Mouse (Mus musculus): ENCODE measurements at regions not wholly inside any gene's neighbourhood (a gene's known extent, or its start where the extent isn't known, plus 50 kb on each side); places are given as distances from the start of the nearest gene placed in this dataset.

DNA sequence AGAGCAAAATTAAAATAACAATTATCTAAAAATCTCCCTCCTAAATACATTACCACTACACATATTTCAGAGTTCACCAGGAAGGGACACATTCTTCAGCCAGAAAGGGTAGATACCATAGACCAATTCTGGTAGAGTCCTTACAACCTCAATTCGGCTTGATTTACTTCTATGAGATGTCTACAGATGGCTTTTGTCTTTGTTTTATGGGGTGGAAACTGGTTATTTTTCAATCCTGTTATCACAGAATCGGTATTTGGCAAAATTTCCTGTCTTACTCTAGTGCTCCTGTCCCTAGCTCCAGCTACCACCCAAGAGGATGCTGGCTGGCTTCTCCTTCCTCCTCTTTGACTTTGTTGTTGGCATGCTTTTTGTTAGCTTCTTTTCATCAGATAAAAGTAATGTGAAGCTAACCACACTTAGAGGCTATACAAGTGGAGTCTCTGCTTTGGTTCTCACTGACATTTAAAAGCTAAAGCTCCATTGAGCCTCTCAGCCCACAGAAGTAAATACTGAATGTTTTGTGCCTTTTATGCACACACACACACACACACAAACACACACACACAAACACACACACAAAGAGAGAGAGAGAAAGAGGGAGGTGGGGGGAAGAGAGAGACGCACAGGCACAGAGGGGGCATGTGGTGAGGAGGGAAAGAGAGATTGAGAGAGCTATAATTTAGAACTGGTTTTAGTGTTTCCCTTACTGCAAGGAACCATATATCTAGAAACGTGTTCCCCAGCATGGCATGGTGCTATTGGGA is 109.1 kb downstream of the Gm815 start:
- no peaks in the 10 kb centered on the region for H3K27me3 ChIP-seq (replicated peaks; ENCODE audit: control insufficient read depth, insufficient read depth, low read length)
- H3K27ac ChIP-seq (ENCODE audit: low read depth, low read length) = no peak overlapping the region
- no peaks in the 10 kb centered on the region for H3K36me3 ChIP-seq (ENCODE audit: control insufficient read depth, insufficient read depth, low read length)
- DNase-seq (ENCODE audit: low spot score) (peak; percentile 4), ATAC-seq (no peak)
- no peak overlapping the region for H3K4me3 ChIP-seq (ENCODE audit: low read depth, low read length)
- no peaks in the 10 kb centered on the region for H3K4me1 ChIP-seq (ENCODE audit: control insufficient read depth, insufficient read depth, low read length)
- H3K9me3 ChIP-seq (replicated peaks; ENCODE audit: control insufficient read depth, low read length) = no peaks in the 10 kb centered on the region
- 51% methylated on average over 4 of the region's 4 CpGs for WGBS
- H3K9ac ChIP-seq (ENCODE audit: low read length) = no peak overlapping the region
- H3K4me2 ChIP-seq (ENCODE audit: low read length) = no peak overlapping the region

DNA sequence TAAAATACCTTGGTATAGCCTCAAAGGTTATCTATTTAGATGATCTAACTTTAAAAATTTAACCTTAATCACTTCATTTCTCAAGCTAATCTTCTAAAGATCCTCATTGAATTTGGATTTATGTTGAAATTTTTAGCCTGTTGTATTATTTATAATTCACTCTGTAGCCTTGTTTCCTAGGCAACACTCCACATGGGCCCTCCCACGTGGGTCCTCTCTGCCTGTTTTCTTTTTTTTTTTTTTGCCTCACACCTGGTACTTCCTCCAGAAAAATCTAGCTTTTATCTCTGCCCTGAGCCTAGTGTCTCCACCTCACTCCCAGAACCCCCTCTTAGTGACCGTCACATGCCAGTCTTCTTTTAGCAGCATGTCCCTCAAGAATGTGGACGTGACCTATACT is 113.9 kb downstream of the Gm815 start:
- no peaks in the 10 kb centered on the region for H3K36me3 ChIP-seq (ENCODE audit: control insufficient read depth, insufficient read depth, low read length)
- no peaks in the 10 kb centered on the region for H3K4me1 ChIP-seq (ENCODE audit: control insufficient read depth, insufficient read depth, low read length)
- no peaks in the 10 kb centered on the region for H3K27me3 ChIP-seq (replicated peaks; ENCODE audit: control insufficient read depth, insufficient read depth, low read length)
- DNase-seq (ENCODE audit: low spot score) = peak; percentile 27
- H3K9ac ChIP-seq (ENCODE audit: low read length) = no peak overlapping the region
- H3K4me2 ChIP-seq (ENCODE audit: low read length) = no peak overlapping the region
- H3K9me3 ChIP-seq (replicated peaks; ENCODE audit: control insufficient read depth, low read length) = no peaks in the 10 kb centered on the region
- 76% methylated on average over 3 of the region's 3 CpGs for WGBS
- no peak overlapping the region for H3K4me3 ChIP-seq (ENCODE audit: low read depth, low read length)
- no peak for ATAC-seq
- H3K27ac ChIP-seq (ENCODE audit: low read depth, low read length) = no peak overlapping the region

- Histone ChIP-seq H3K27me3 (replicated peaks; ENCODE audit: control insufficient read depth, insufficient read depth, low read length) (no peaks in the 10 kb centered on the region), H3K9ac (ENCODE audit: low read length) (no peak overlapping the region), H3K27ac (ENCODE audit: low read depth, low read length) (no peak overlapping the region), H3K4me1 (ENCODE audit: control insufficient read depth, insufficient read depth, low read length) (no peaks in the 10 kb centered on the region), H3K36me3 (ENCODE audit: control insufficient read depth, insufficient read depth, low read length) (no peaks in the 10 kb centered on the region), H3K4me2 (ENCODE audit: low read length) (no peak overlapping the region), H3K4me3 (ENCODE audit: low read depth, low read length) (no peak overlapping the region), H3K9me3 (replicated peaks; ENCODE audit: control insufficient read depth, low read length) (no peaks in the 10 kb centered on the region)
- 86% methylated on average over 3 of the region's 3 CpGs for WGBS
- DNase-seq (ENCODE audit: low spot score) = no peak
- ATAC-seq = no peak
Measured at GRCm38 (mm10) chr19:27021930-27022329, 136.2 kb downstream of the Gm815 start.

- Histone ChIP-seq H3K9me3 (replicated peaks; ENCODE audit: control insufficient read depth, low read length) (no peaks in the 10 kb centered on the region), H3K27ac (ENCODE audit: low read depth, low read length) (no peak overlapping the region), H3K4me1 (ENCODE audit: control insufficient read depth, insufficient read depth, low read length) (no peaks in the 10 kb centered on the region), H3K36me3 (ENCODE audit: control insufficient read depth, insufficient read depth, low read length) (no peaks in the 10 kb centered on the region), H3K4me3 (ENCODE audit: low read depth, low read length) (no peak overlapping the region), H3K4me2 (ENCODE audit: low read length) (no peak overlapping the region), H3K27me3 (replicated peaks; ENCODE audit: control insufficient read depth, insufficient read depth, low read length) (no peaks in the 10 kb centered on the region), H3K9ac (ENCODE audit: low read length) (no peak overlapping the region)
- ATAC-seq (no peak), DNase-seq (ENCODE audit: low spot score) (no peak)
- WGBS = 85% methylated on average over 5 of the region's 5 CpGs
Measured at GRCm38 (mm10) chr19:27022917-27023316, 137.2 kb downstream of the Gm815 start.

- no peak overlapping the region for H3K4me3 ChIP-seq (ENCODE audit: low read depth, low read length)
- ATAC-seq = no peak
- no peak overlapping the region for H3K9ac ChIP-seq (ENCODE audit: low read length)
- WGBS = 88% methylated on average over 1 of the region's 1 CpGs
- DNase-seq (ENCODE audit: low spot score) = no peak
- H3K27me3 ChIP-seq (replicated peaks; ENCODE audit: control insufficient read depth, insufficient read depth, low read length) = no peaks in the 10 kb centered on the region
- no peaks in the 10 kb centered on the region for H3K9me3 ChIP-seq (replicated peaks; ENCODE audit: control insufficient read depth, low read length)
- no peak overlapping the region for H3K27ac ChIP-seq (ENCODE audit: low read depth, low read length)
- 0 out of 2 replicates have a peak, but pooled peaks cover 2% of the 10 kb centered on the region for H3K4me1 ChIP-seq (ENCODE audit: control insufficient read depth, insufficient read depth, low read length)
- no peaks in the 10 kb centered on the region for H3K36me3 ChIP-seq (ENCODE audit: control insufficient read depth, insufficient read depth, low read length)
- no peak overlapping the region for H3K4me2 ChIP-seq (ENCODE audit: low read length)
Measured at GRCm38 (mm10) chr19:27028834-27029233, 143.2 kb downstream of the Gm815 start.

DNA sequence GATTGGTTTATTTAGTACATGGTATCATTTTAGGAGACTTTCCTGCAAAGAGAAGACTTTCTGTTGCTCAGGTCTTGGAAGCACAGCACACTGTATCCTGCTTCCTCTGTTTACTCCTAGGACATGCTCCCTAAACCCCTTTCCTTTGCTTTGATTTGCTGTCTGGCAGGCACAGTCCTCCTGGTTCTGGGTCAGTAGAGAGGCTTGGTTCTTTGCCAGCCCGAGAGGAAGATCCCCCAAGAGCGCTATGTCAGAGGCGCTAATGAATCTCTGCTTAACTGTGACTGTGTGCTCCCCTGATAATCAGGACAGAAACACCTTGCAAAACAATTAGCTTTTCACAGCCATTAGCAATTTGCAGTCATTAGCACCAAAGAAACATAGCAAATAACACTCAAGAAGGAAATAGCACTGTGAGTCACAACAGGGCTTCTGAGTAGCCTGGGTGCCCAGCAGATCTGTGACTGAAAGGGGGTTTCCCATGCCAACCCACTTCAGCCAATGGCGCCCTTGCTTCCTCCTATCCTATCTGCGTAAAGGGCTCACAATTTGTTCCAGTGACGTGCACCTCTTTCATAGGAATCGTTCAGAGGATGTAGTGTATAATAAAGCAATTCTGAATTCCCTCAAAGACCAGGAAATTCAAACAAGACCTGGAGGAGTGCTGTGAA is 145.5 kb downstream of the Gm815 start:
- 34% methylated on average over 7 of the region's 7 CpGs for WGBS
- Histone ChIP-seq H3K27me3 (replicated peaks; ENCODE audit: control insufficient read depth, insufficient read depth, low read length) (no peaks in the 10 kb centered on the region), H3K4me3 (ENCODE audit: low read depth, low read length) (no peak overlapping the region), H3K9me3 (replicated peaks; ENCODE audit: control insufficient read depth, low read length) (no peaks in the 10 kb centered on the region), H3K36me3 (ENCODE audit: control insufficient read depth, insufficient read depth, low read length) (no peaks in the 10 kb centered on the region), H3K4me1 (ENCODE audit: control insufficient read depth, insufficient read depth, low read length) (0 out of 2 replicates have a peak, but pooled peaks cover 2% of the 10 kb centered on the region), H3K9ac (ENCODE audit: low read length) (no peak overlapping the region), H3K4me2 (ENCODE audit: low read length) (no peak overlapping the region), H3K27ac (ENCODE audit: low read depth, low read length) (no peak overlapping the region)
- ATAC-seq = peak; percentile 83
- peak; percentile 75 for DNase-seq (ENCODE audit: low spot score)

- H3K27me3 ChIP-seq (replicated peaks; ENCODE audit: control insufficient read depth, insufficient read depth, low read length) = no peaks in the 10 kb centered on the region
- DNase-seq (ENCODE audit: low spot score) (no peak), ATAC-seq (no peak)
- H3K9me3 ChIP-seq (replicated peaks; ENCODE audit: control insufficient read depth, low read length) = no peaks in the 10 kb centered on the region
- 0 out of 2 replicates have a peak, but pooled peaks cover 2% of the 10 kb centered on the region for H3K4me1 ChIP-seq (ENCODE audit: control insufficient read depth, insufficient read depth, low read length)
- H3K4me2 ChIP-seq (ENCODE audit: low read length) = no peak overlapping the region
- H3K4me3 ChIP-seq (ENCODE audit: low read depth, low read length) = no peak overlapping the region
- H3K9ac ChIP-seq (ENCODE audit: low read length) = no peak overlapping the region
- H3K36me3 ChIP-seq (ENCODE audit: control insufficient read depth, insufficient read depth, low read length) = no peaks in the 10 kb centered on the region
- WGBS = 76% methylated on average over 5 of the region's 5 CpGs
- no peak overlapping the region for H3K27ac ChIP-seq (ENCODE audit: low read depth, low read length)
Measured at GRCm38 (mm10) chr19:27032621-27033020, 146.9 kb downstream of the Gm815 start.

GRCm38 (mm10) chr19:27038298-27038697 is 152.6 kb downstream of the Gm815 start:
- Histone ChIP-seq H3K4me3 (ENCODE audit: low read depth, low read length) (no peak overlapping the region), H3K27ac (ENCODE audit: low read depth, low read length) (no peak overlapping the region), H3K9me3 (replicated peaks; ENCODE audit: control insufficient read depth, low read length) (no peaks in the 10 kb centered on the region), H3K4me1 (ENCODE audit: control insufficient read depth, insufficient read depth, low read length) (no peaks in the 10 kb centered on the region), H3K4me2 (ENCODE audit: low read length) (no peak overlapping the region), H3K27me3 (replicated peaks; ENCODE audit: control insufficient read depth, insufficient read depth, low read length) (no peaks in the 10 kb centered on the region), H3K36me3 (ENCODE audit: control insufficient read depth, insufficient read depth, low read length) (no peaks in the 10 kb centered on the region), H3K9ac (ENCODE audit: low read length) (no peak overlapping the region)
- ATAC-seq (no peak), DNase-seq (ENCODE audit: low spot score) (no peak)
- 13% methylated on average over 3 of the region's 3 CpGs for WGBS

GRCm38 (mm10) chr19:27040321-27041025 is 154.8 kb downstream of the Gm815 start:
- H3K9ac ChIP-seq (ENCODE audit: low read length) = no peak overlapping the region
- H3K27me3 ChIP-seq (replicated peaks; ENCODE audit: control insufficient read depth, insufficient read depth, low read length) = no peaks in the 10 kb centered on the region
- 52% methylated on average over 3 of the region's 3 CpGs for WGBS
- H3K4me1 ChIP-seq (ENCODE audit: control insufficient read depth, insufficient read depth, low read length) = no peaks in the 10 kb centered on the region
- H3K9me3 ChIP-seq (replicated peaks; ENCODE audit: control insufficient read depth, low read length) = no peaks in the 10 kb centered on the region
- no peak for ATAC-seq
- H3K27ac ChIP-seq (ENCODE audit: low read depth, low read length) = no peak overlapping the region
- no peak for DNase-seq (ENCODE audit: low spot score)
- no peak overlapping the region for H3K4me3 ChIP-seq (ENCODE audit: low read depth, low read length)
- H3K4me2 ChIP-seq (ENCODE audit: low read length) = no peak overlapping the region
- no peaks in the 10 kb centered on the region for H3K36me3 ChIP-seq (ENCODE audit: control insufficient read depth, insufficient read depth, low read length)
